Mouse (Mus musculus) CD8-positive naive resting alpha-beta T cell, adult 57 days (primary cell): ENCODE data around the gene Prss34. TPM values are rescaled to one million over a fixed set of nuclear protein-coding genes. Genes with fewer than 3 reads are reported as not detected.

Experiments
- total RNA-seq: library from RNA; stranded (reverse); gene quantifications from one replicate; pipeline ENCODE4 v1.2.4, GENCODE M21; 2023

The Prss34 gene
- not detected for total RNA-seq

DNA sequence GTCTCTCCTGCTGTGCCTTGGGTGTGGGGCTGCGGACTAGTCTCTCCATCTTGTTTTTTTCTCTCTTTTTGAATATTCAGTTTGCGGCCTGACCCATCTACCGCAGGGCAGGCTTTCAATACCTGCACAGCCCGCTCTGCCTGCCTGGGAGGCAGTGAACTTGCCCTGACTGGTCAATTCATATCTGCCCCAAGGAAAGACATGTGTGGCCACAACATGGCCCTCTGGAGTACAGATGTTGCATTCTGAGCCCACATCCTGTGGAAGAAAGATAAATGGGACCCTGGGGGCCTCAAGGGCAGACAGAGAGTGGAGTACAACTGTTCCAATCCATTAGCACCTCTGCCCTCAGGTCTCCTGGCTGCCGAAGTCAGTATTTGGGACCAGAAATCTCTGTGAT is at the start of gene Prss34:
Prss34 (plus strand) TSS at position 301 of the 400 bp plus-strand sequence.

DNA sequence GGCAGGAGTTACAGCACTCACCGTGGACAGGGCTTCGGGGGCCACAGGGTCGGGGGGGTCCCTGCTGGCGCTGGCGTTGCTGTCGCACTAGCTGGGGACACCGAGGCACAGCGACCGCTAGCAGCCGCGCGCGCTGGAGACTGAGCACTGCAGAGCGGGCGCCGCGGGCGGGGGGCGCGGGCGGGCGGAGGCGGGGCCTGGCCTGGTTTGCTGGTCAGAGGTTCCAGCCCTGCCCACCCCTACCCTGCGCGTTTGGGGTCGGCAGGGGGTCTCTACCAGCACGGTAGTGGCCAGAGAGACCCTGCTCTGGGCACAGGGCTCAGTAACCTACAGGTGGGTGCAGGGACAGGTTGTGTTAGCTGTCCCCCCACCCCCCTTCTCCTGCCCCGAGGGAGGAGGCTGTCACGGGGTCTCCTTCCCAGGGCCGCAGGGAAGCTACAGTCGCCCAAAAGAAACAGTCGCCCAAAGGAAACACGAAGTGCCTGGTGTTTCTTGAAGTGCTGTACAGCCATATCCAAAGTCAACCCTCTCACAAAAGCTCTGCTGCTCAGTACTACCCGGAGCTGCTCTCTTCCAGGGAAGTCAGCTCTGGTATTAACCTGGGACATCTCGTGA is 41.9 kb upstream of the Prss34 start, which contains the start of gene Baiap3:
Baiap3 (minus strand) TSS at position 225 of the 615 bp plus-strand sequence.

DNA sequence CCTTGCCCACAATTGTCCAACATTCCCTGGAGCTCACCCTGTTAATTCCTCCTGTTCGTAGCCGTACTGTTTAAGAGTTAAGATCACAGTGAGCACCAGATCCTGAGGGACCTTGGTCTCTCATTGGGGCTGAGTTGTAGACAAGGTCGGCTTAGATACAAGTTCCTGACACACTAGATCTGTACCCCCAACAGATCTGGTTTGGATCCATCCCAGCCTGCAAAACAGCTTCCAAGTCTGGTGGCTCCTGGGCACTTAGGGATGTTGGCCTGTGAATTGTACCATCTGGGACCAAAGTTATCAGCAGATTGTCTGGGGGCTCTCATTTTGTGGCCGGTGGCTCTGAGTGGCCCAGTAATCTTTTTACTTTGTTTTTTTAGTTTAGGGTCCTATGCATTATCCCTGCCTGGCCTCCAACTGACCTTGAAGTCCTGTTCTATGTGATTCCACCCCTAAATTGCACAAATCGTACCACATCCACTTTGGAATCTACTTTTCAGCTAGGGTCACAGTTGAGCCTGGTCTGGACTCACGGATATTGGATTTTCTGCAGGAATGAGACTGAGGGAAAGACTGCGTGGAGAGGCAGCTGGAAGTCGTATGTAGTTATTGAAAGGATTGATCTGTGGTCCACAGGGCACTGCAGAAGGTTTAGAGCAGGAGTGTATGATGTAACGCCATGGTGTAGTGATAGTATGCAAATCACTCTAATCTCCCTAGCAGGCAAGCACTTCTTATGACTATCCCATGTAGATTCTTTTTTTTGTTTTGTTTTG is 23.4 kb upstream of the Prss34 start, which contains the start of gene Ube2i:
Ube2i (minus strand) TSS at position 52 of the 776 bp plus-strand sequence.

DNA sequence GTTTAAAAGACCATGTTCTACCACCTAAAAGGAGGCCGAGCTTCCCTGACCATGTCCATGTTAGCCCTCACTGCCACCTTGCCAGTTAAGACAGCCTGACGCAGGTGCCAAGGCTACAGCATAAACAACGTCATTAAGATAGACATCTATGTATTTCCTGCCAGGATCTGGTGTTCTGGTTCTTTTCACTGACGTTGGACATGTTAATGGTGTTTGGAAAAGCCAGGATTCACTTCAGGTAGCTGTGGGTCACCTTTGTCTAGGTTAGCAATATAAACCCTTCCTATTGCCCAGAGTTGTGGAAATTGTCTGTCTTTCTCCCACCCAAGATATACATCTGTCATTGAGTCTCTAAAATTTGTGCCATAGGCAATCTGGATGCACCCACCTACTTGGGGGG is 10.2 kb downstream of the Prss34 start, which contains the start of gene Prss28:
Prss28 (plus strand) TSS at position 301 of the 400 bp plus-strand sequence.

DNA sequence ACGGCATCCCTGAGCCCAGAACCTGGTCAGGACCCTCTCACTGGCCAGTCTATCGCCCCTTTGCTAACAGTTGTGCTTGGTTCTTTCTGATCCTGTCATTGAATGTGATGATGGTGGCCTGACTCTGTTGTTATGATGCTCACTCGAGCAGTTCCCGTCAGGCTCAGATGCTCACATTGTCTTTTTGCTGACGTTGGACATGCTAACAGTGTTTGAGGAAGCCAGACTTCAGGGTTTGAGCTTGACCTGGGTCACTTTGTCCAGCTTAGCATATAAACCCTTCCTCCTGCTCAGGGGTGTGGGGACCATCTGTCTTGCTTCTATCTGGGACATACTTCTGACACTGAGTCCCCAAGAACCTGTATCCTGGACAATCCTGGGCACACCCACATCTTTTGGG is 20.2 kb downstream of the Prss34 start, which contains the start of gene Prss29:
Prss29 (plus strand) TSS at position 301 of the 400 bp plus-strand sequence.

DNA sequence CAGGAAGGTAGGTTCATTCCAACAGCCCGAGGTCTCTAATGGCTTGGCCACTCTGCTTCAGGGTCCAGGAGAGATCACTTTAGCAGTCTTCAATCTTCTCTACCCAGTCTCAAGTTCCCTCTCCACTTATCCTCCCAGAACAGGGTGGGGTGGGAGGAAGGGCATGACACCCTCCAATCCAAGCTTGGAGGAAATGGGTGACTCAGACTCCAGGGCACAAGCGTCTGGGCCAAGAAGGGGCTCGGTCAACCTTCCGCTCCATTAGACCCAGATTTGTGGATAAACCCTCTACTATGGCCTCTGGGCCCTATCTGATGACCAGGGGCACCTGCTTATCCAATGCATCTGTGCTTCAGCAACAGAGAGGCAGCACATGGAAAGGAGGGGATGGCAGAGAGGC is 47.3 kb downstream of the Prss34 start, which contains the start of gene Tpsab1:
Tpsab1 (minus strand) TSS at position 101 of the 400 bp plus-strand sequence.

Other genes with a start within 250 kb of the Prss34 start
- gene Tmem204, start 214.8 kb upstream of the Prss34 start, total RNA-seq, result not detected
- gene Telo2, start 182.4 kb upstream of the Prss34 start, total RNA-seq, result 38.0 TPM
- gene Ptx4, start 177.6 kb upstream of the Prss34 start, total RNA-seq, result not detected
- 35.2 TPM for gene Clcn7, start 165.0 kb upstream of the Prss34 start, total RNA-seq
- gene Ccdc154, start 135.9 kb upstream of the Prss34 start, total RNA-seq, result 0.61 TPM
- gene Gm38655, start 122.9 kb upstream of the Prss34 start, total RNA-seq, result not detected
- 13.3 TPM for gene BC003965, start 113.8 kb upstream of the Prss34 start, total RNA-seq
- gene Unkl, start 110.0 kb upstream of the Prss34 start, total RNA-seq, result 76.9 TPM
- gene Gnptg, start 58.3 kb upstream of the Prss34 start, total RNA-seq, result 59.6 TPM
- gene Tsr3, start 58.2 kb upstream of the Prss34 start, total RNA-seq, result 23.3 TPM
- gene Baiap3, start 42.0 kb upstream of the Prss34 start, total RNA-seq, result 29.1 TPM
- gene Ube2i, start 23.8 kb upstream of the Prss34 start, total RNA-seq, result 409 TPM
- not detected for gene Prss28, start 10.3 kb downstream of the Prss34 start, total RNA-seq
- gene Prss29, start 20.3 kb downstream of the Prss34 start, total RNA-seq, result not detected
- gene Tpsab1, start 47.2 kb downstream of the Prss34 start, total RNA-seq, result not detected
- gene Tpsb2, start 67.9 kb downstream of the Prss34 start, total RNA-seq, result not detected
- gene Tpsg1, start 70.9 kb downstream of the Prss34 start, total RNA-seq, result not detected
- 0.83 TPM for gene Cacna1h, start 135.4 kb downstream of the Prss34 start, total RNA-seq
- not detected for gene Tekt4, start 156.2 kb downstream of the Prss34 start, total RNA-seq
- not detected for gene Sstr5, start 198.9 kb downstream of the Prss34 start, total RNA-seq